Mouse (Mus musculus) liver, adult 10 weeks (tissue): ENCODE data around the gene Gm3250. TPM values are rescaled to one million over a fixed set of nuclear protein-coding genes. Genes with fewer than 3 reads are reported as not detected.

Source experiments
- polyA plus RNA-seq: library from polyadenylated mRNA; stranded (reverse); fragments of 350-450 nt; fragmentation: Illumina TruSeq; extraction: RNeasy Lipid Tissue Mini Kit (QIAGEN cat#74804); gene quantifications from one replicate; pipeline ENCODE4 v1.2.3, GENCODE M21; 2014; ENCODE audit warnings: low read depth, low replicate concordance

The Gm3250 gene
- not detected for polyA plus RNA-seq

GRCm38 (mm10) chr10:77782442-77782841, at the start of gene Gm3250:
Gm3250 (minus strand) TSS chr10:77782542.

GRCm38 (mm10) chr10:77826951-77827350, 44.6 kb upstream of the Gm3250 start, which contains the start of gene Krtap10-4:
Krtap10-4 (minus strand) TSS chr10:77827095.

GRCm38 (mm10) chr10:77814382-77814781, 32.0 kb upstream of the Gm3250 start, which contains the start of gene Gm2696:
Gm2696 (plus strand) TSS chr10:77814682.

GRCm38 (mm10) chr10:77811743-77812142, 29.4 kb upstream of the Gm3250 start, which contains the start of gene Gm9507:
Gm9507 (minus strand) TSS chr10:77811843.

GRCm38 (mm10) chr10:77798921-77799508, 16.7 kb upstream of the Gm3250 start, which contains the start of gene Gm19668:
Gm19668 (minus strand) TSS chr10:77799133.

GRCm38 (mm10) chr10:77794976-77795375, 12.6 kb upstream of the Gm3250 start, which contains the start of gene Gm9639:
Gm9639 (minus strand) TSS chr10:77795076.

GRCm38 (mm10) chr10:77787876-77788275, 5.5 kb upstream of the Gm3250 start, which contains the start of gene Gm7137:
Gm7137 (minus strand) TSS chr10:77788200.

GRCm38 (mm10) chr10:77776844-77777243, 5.5 kb downstream of the Gm3250 start, which contains the start of gene Gm7138:
Gm7138 (minus strand) TSS chr10:77776944.

GRCm38 (mm10) chr10:77771225-77771624, 11.1 kb downstream of the Gm3250 start, which contains the start of gene Gm3238:
Gm3238 (minus strand) TSS chr10:77771325.

GRCm38 (mm10) chr10:77759582-77759981, 22.8 kb downstream of the Gm3250 start, which contains the start of gene Gm3233:
Gm3233 (minus strand) TSS chr10:77759682.

GRCm38 (mm10) chr10:77751254-77751653, 31.1 kb downstream of the Gm3250 start, which contains the start of gene Gm9736:
Gm9736 (minus strand) TSS chr10:77751354.

GRCm38 (mm10) chr10:77741924-77742688, 40.2 kb downstream of the Gm3250 start, which contains the start of gene Gm18596:
Gm18596 (minus strand) TSS chr10:77742638.

Other genes with a start within 250 kb of the Gm3250 start
- 158 TPM for gene Pttg1ip, start 200.8 kb downstream of the Gm3250 start, polyA plus RNA-seq
- gene Sumo3, start 176.4 kb downstream of the Gm3250 start, polyA plus RNA-seq = 72.2 TPM
- not detected for gene Gm49325, start 176.3 kb downstream of the Gm3250 start, polyA plus RNA-seq
- 10.8 TPM for gene Ube2g2, start 160.3 kb downstream of the Gm3250 start, polyA plus RNA-seq
- gene Tspear, start 96.0 kb downstream of the Gm3250 start, polyA plus RNA-seq = not detected
- not detected for gene Gm19402, start 91.8 kb downstream of the Gm3250 start, polyA plus RNA-seq
- gene Gm9508, start 85.3 kb downstream of the Gm3250 start, polyA plus RNA-seq = not detected
- not detected for gene Gm10272, start 75.9 kb downstream of the Gm3250 start, polyA plus RNA-seq
- not detected for gene Gm10024, start 71.1 kb downstream of the Gm3250 start, polyA plus RNA-seq
- not detected for gene Gm10142, start 66.7 kb downstream of the Gm3250 start, polyA plus RNA-seq
- gene Krtap12-1, start 61.9 kb downstream of the Gm3250 start, polyA plus RNA-seq = not detected
- gene Gm10100, start 56.1 kb downstream of the Gm3250 start, polyA plus RNA-seq = not detected
- not detected for gene Gm18596, start 39.9 kb downstream of the Gm3250 start, polyA plus RNA-seq
- not detected for gene Gm9736, start 31.2 kb downstream of the Gm3250 start, polyA plus RNA-seq
- not detected for gene Gm3233, start 22.9 kb downstream of the Gm3250 start, polyA plus RNA-seq
- not detected for gene Gm3238, start 11.2 kb downstream of the Gm3250 start, polyA plus RNA-seq
- not detected for gene Gm7138, start 5.6 kb downstream of the Gm3250 start, polyA plus RNA-seq
- gene Gm7137, start 5.7 kb upstream of the Gm3250 start, polyA plus RNA-seq = not detected
- not detected for gene Gm9639, start 12.5 kb upstream of the Gm3250 start, polyA plus RNA-seq
- not detected for gene Gm19668, start 16.6 kb upstream of the Gm3250 start, polyA plus RNA-seq
- gene Gm9507, start 29.3 kb upstream of the Gm3250 start, polyA plus RNA-seq = not detected
- not detected for gene Gm2696, start 32.1 kb upstream of the Gm3250 start, polyA plus RNA-seq
- not detected for gene Krtap10-4, start 44.6 kb upstream of the Gm3250 start, polyA plus RNA-seq
- not detected for gene Krtap10-10, start 53.4 kb upstream of the Gm3250 start, polyA plus RNA-seq
- gene Gm36176, start 64.3 kb upstream of the Gm3250 start, polyA plus RNA-seq = not detected
- gene Gm10318, start 70.3 kb upstream of the Gm3250 start, polyA plus RNA-seq = not detected
- not detected for gene Gm3285, start 79.4 kb upstream of the Gm3250 start, polyA plus RNA-seq
- gene Lrrc3, start 120.0 kb upstream of the Gm3250 start, polyA plus RNA-seq = 15.8 TPM
- 1.7 TPM for gene Trpm2, start 188.0 kb upstream of the Gm3250 start, polyA plus RNA-seq
- gene 1810043G02Rik, start 196.0 kb upstream of the Gm3250 start, polyA plus RNA-seq = 0.72 TPM
- 1.1 TPM for gene Pfkl, start 227.5 kb upstream of the Gm3250 start, polyA plus RNA-seq